In genomic region chr11:55025896-55026295, GRCm38 (mm10) we compare ENCODE assay signal across 9 mouse cellular contexts. TPM values are rescaled to one million over a fixed set of nuclear protein-coding genes. Genes with fewer than 3 reads are reported as not detected.
DNase-seq lines count a peak whose midpoint lies in the region; ATAC-seq and TF ChIP-seq lines count a peak whose summit lies in the region.
"Had no signal": no experiment of that assay in that cellular context is flagged by ENCODE, and none has a peak within 500 bp of the region (broad histone marks: within the 10 kb centered on the region; RNA-seq: fewer than 3 reads in every experiment).

No protein-coding gene starts in this region.

- no peak for ATAC-seq in hindbrain, postnatal 0 days
- ATAC-seq in hindbrain, embryonic 13.5 days (ENCODE audit: low FRiP score) = no peak
- no peak for ATAC-seq in lung, embryonic 15.5 days (ENCODE audit: borderline replicate concordance, extremely low read depth, low FRiP score, low TSS enrichment)
- no peak for ATAC-seq in liver, embryonic 12.5 days

- no peaks in the 10 kb centered on the region for H3K9me3 ChIP-seq in hindbrain, postnatal 0 days (ENCODE audit: low read length)
- H3K9me3 ChIP-seq in hindbrain, embryonic 13.5 days = no peaks in the 10 kb centered on the region
- H3K9me3 ChIP-seq in lung, embryonic 15.5 days = no peaks in the 10 kb centered on the region
- H3K9me3 ChIP-seq in liver, embryonic 12.5 days (replicated peaks) = no peaks in the 10 kb centered on the region

- H3K4me1 ChIP-seq in hindbrain, postnatal 0 days (ENCODE audit: insufficient read depth, low read length) = peaks cover 31% of the 10 kb centered on the region
- H3K4me1 ChIP-seq in hindbrain, embryonic 13.5 days (replicated peaks) = peaks cover 60% of the 10 kb centered on the region
- H3K4me1 ChIP-seq in lung, embryonic 15.5 days = peaks cover 91% of the 10 kb centered on the region
- H3K4me1 ChIP-seq in liver, embryonic 12.5 days = peaks cover 64% of the 10 kb centered on the region

- DNase-seq in hindbrain, postnatal 0 days (ENCODE audit: low spot score) = peak; percentile 58
- peak; percentile 84 for DNase-seq in adipocyte (ENCODE audit: low spot score)
- peak; percentile 41 for DNase-seq in cerebellum, adult 8-10 months
- DNase-seq in retina, postnatal 1 day = no peak
- DNase-seq: kidney, postnatal 36 days; right cerebral cortex, postnatal 14 days had no signal

- WGBS in hindbrain, postnatal 0 days = 56% methylated on average over 4 of the region's 4 CpGs
- 87% methylated on average over 4 of the region's 4 CpGs for WGBS in hindbrain, embryonic 13.5 days
- WGBS in lung, embryonic 15.5 days = 49% methylated on average over 4 of the region's 4 CpGs
- 84% methylated on average over 4 of the region's 4 CpGs for WGBS in liver, embryonic 12.5 days (ENCODE audit: insufficient replicate concordance)

- no peak overlapping the region for H3K4me2 ChIP-seq in hindbrain, postnatal 0 days (ENCODE audit: low read depth, low read length)
- no peak overlapping the region for H3K4me2 ChIP-seq in hindbrain, embryonic 13.5 days
- H3K4me2 ChIP-seq in lung, embryonic 15.5 days = no peak overlapping the region
- H3K4me2 ChIP-seq in liver, embryonic 12.5 days = no peak overlapping the region

- no peak overlapping the region for H3K27ac ChIP-seq in hindbrain, postnatal 0 days
- H3K27ac ChIP-seq in hindbrain, embryonic 13.5 days = no peak overlapping the region
- peak overlapping the region; percentile 99 for H3K27ac ChIP-seq in lung, embryonic 15.5 days
- no peak overlapping the region for H3K27ac ChIP-seq in liver, embryonic 12.5 days

- no peaks in the 10 kb centered on the region for H3K27me3 ChIP-seq in hindbrain, postnatal 0 days (ENCODE audit: insufficient read depth, low read length)
- no peaks in the 10 kb centered on the region for H3K27me3 ChIP-seq in hindbrain, embryonic 13.5 days
- no peaks in the 10 kb centered on the region for H3K27me3 ChIP-seq in lung, embryonic 15.5 days
- H3K27me3 ChIP-seq in liver, embryonic 12.5 days (replicated peaks) = no peaks in the 10 kb centered on the region

- H3K36me3 ChIP-seq in hindbrain, postnatal 0 days (ENCODE audit: insufficient read depth, low read length) = no peaks in the 10 kb centered on the region
- H3K36me3 ChIP-seq in hindbrain, embryonic 13.5 days = no peaks in the 10 kb centered on the region
- H3K36me3 ChIP-seq in lung, embryonic 15.5 days = peaks cover 4% of the 10 kb centered on the region; the same call in 1 of the 2 replicates
- peaks cover 7% of the 10 kb centered on the region; the same call in 1 of the 2 replicates for H3K36me3 ChIP-seq in liver, embryonic 12.5 days

- no peak overlapping the region for H3K4me3 ChIP-seq in hindbrain, postnatal 0 days (ENCODE audit: low read length)
- no peak overlapping the region for H3K4me3 ChIP-seq in hindbrain, embryonic 13.5 days
- H3K4me3 ChIP-seq in lung, embryonic 15.5 days = no peak overlapping the region
- no peak overlapping the region for H3K4me3 ChIP-seq in liver, embryonic 12.5 days

- no peak overlapping the region for H3K9ac ChIP-seq in hindbrain, postnatal 0 days (replicated peaks; ENCODE audit: low read length)
- no peak overlapping the region for H3K9ac ChIP-seq in hindbrain, embryonic 13.5 days
- H3K9ac ChIP-seq in lung, embryonic 15.5 days = no peak overlapping the region
- no peak overlapping the region for H3K9ac ChIP-seq in liver, embryonic 12.5 days

- TF ChIP-seq CTCF in hindbrain, postnatal 0 days (IDR thresholded peaks at IDR 0.05; ENCODE audit: low read depth) = no peak

RNA-seq across cellular contexts. Expression of gene Anxa6, which starts 7.3 kb away (rescaled TPM):
- 83.2 and 86.0 TPM in 2 replicates for total RNA-seq in hindbrain, postnatal 0 days (2014; rRNA removed)
- 71.3 and 74.8 TPM in 2 replicates for polyA plus RNA-seq in hindbrain, postnatal 0 days (2015; fragmentation: Nextera tagmentation; extraction: Ambion mirVana)
- polyA plus RNA-seq in hindbrain, embryonic 13.5 days (2015; fragmentation: Nextera tagmentation; extraction: Ambion mirVana) = 59.3 and 61.1 TPM in 2 replicates
- polyA plus RNA-seq in lung, embryonic 15.5 days (2015; fragmentation: Nextera tagmentation; extraction: Ambion mirVana) = 422 and 428 TPM in 2 replicates
- 52.9 and 54.7 TPM in 2 replicates for polyA plus RNA-seq in liver, embryonic 12.5 days (2016; fragmentation: Nextera tagmentation; extraction: Ambion mirVana)

RNA-seq across cellular contexts. Expression of gene Ccdc69, which starts 52.0 kb away (rescaled TPM):
- total RNA-seq in hindbrain, postnatal 0 days (2014; rRNA removed) = 0.65 TPM in 1 of 2 replicates, not detected in the other
- polyA plus RNA-seq in hindbrain, postnatal 0 days (2015; fragmentation: Nextera tagmentation; extraction: Ambion mirVana) = 0.56 and 0.78 TPM in 2 replicates
- 0.22 and 0.31 TPM in 2 replicates for polyA plus RNA-seq in hindbrain, embryonic 13.5 days (2015; fragmentation: Nextera tagmentation; extraction: Ambion mirVana)
- polyA plus RNA-seq in lung, embryonic 15.5 days (2015; fragmentation: Nextera tagmentation; extraction: Ambion mirVana) = 2.9 and 3.8 TPM in 2 replicates
- polyA plus RNA-seq in liver, embryonic 12.5 days (2016; fragmentation: Nextera tagmentation; extraction: Ambion mirVana) = 1.0 and 1.2 TPM in 2 replicates
